Mouse (Mus musculus) CH12.LX (cell line): ENCODE data around the gene Prkab1. TPM values are rescaled to one million over a fixed set of nuclear protein-coding genes. Genes with fewer than 3 reads are reported as not detected.

Experiments used
- DNase-seq: peaks from one replicate; pipeline ENCODE4 v3.0.0-alpha.2; 2013; ENCODE audit errors: extremely low read depth
- H3K27ac ChIP-seq: 2 replicates; pipeline ENCODE4 v1.5.1; 2012; ENCODE audit warnings: low read depth, mild to moderate bottlenecking, control low read depth, moderate library complexity; ENCODE audit not compliant: insufficient read depth
- H3K27me3 ChIP-seq: replicated peaks from 2 replicates; pipeline ENCODE3; 2012; ENCODE audit warnings: inconsistent platforms
- H3K36me3 ChIP-seq, 2 experiments: replicated peaks in 1 of 2; 2 replicates each; pipeline versions ENCODE3 to v1.6.1; 2012; ENCODE audit warnings: inconsistent platforms in 1 of 2, low read length in 1 of 2, mild to moderate bottlenecking in 1 of 2, mixed read lengths in 1 of 2, moderate library complexity in 1 of 2; ENCODE audit not compliant: control insufficient read depth in 1 of 2, insufficient read depth in 1 of 2
- H3K4me1 ChIP-seq, 2 experiments: 2 replicates each; pipeline ENCODE4 v1.6.1; 2012; ENCODE audit warnings: inconsistent platforms in 1 of 2, moderate library complexity in 1 of 2; ENCODE audit not compliant: insufficient read depth in 2 of 2, control insufficient read depth in 1 of 2
- H3K4me2 ChIP-seq: 2 replicates; pipeline ENCODE4 v1.6.1; 2012; ENCODE audit warnings: low read depth, mild to moderate bottlenecking, control low read depth; ENCODE audit not compliant: poor library complexity, insufficient read depth, severe bottlenecking
- H3K4me3 ChIP-seq, 3 experiments: fragments of 150-350 bp in 1 of 3; sonication (generic) in 1 of 3; replicated peaks in 1 of 3; 2 replicates each; pipeline versions ENCODE3 to v1.5.1; 2011 to 2012; ENCODE audit warnings: low read depth in 2 of 3, low read length in 2 of 3, mild to moderate bottlenecking in 2 of 3, moderate library complexity in 2 of 3, control low read depth in 1 of 3, improper control_type of control experiment in 1 of 3, inconsistent platforms in 1 of 3, mixed read lengths in 1 of 3; ENCODE audit not compliant: poor library complexity in 1 of 3
- H3K79me2 ChIP-seq: replicated peaks from 2 replicates; pipeline ENCODE4 v1.6.1; 2012; ENCODE audit warnings: mild to moderate bottlenecking, moderate library complexity; ENCODE audit not compliant: control insufficient read depth, poor library complexity, insufficient read depth, severe bottlenecking; ENCODE audit errors: extremely low read depth
- H3K9ac ChIP-seq: 2 replicates; pipeline ENCODE4 v1.6.1; 2012; ENCODE audit warnings: low read depth, mild to moderate bottlenecking, control low read depth, moderate library complexity; ENCODE audit not compliant: insufficient read depth
- H3K9me3 ChIP-seq: replicated peaks from 2 replicates; pipeline ENCODE3; 2012; ENCODE audit warnings: low read length, inconsistent platforms, mixed read lengths
- BHLHE40 ChIP-seq: IDR thresholded peaks from 2 replicates; pipeline ENCODE4 v1.6.1; 2011; ENCODE audit warnings: mild to moderate bottlenecking, low read depth, low read length, improper control_type of control experiment
- CHD1 ChIP-seq: IDR thresholded peaks from 2 replicates; pipeline ENCODE4 v1.6.1; 2012; ENCODE audit warnings: low read depth, low read length, improper control_type of control experiment, inconsistent platforms
- E2F4 ChIP-seq: IDR thresholded peaks from 2 replicates; pipeline ENCODE4 v1.6.1; 2011; ENCODE audit warnings: low read depth, low read length, improper control_type of control experiment; ENCODE audit not compliant: insufficient replicate concordance
- EP300 ChIP-seq: IDR thresholded peaks from 2 replicates; pipeline ENCODE4 v1.6.1; 2011; ENCODE audit warnings: low read length, improper control_type of control experiment
- ETS1 ChIP-seq: conservative IDR thresholded peaks from 2 replicates; pipeline ENCODE4 v1.6.1; 2012; ENCODE audit warnings: low read depth, mild to moderate bottlenecking, inconsistent platforms, low read length, improper control_type of control experiment, moderate library complexity
- HCFC1 ChIP-seq: IDR thresholded peaks from 2 replicates; pipeline ENCODE4 v1.6.1; 2012; ENCODE audit warnings: low read depth, mild to moderate bottlenecking, inconsistent platforms, low read length, improper control_type of control experiment
- JUN ChIP-seq: IDR thresholded peaks from 2 replicates; pipeline ENCODE4 v1.6.1; 2011; ENCODE audit warnings: low read depth, mild to moderate bottlenecking, low read length, improper control_type of control experiment, moderate library complexity; ENCODE audit not compliant: insufficient read depth
- JUND ChIP-seq: conservative IDR thresholded peaks from 2 replicates; pipeline ENCODE4 v1.6.1; 2011; ENCODE audit warnings: low read depth, low read length, improper control_type of control experiment
- MAX ChIP-seq: IDR thresholded peaks from 2 replicates; pipeline ENCODE4 v1.6.1; 2011; ENCODE audit warnings: low read length, improper control_type of control experiment
- MAZ ChIP-seq: IDR thresholded peaks from 2 replicates; pipeline ENCODE4 v1.6.1; 2012; ENCODE audit warnings: low read depth, mild to moderate bottlenecking, inconsistent platforms, low read length, improper control_type of control experiment, moderate library complexity
- MXI1 ChIP-seq: IDR thresholded peaks from 2 replicates; pipeline ENCODE4 v1.6.1; 2011; ENCODE audit warnings: mild to moderate bottlenecking, low read depth, low read length, improper control_type of control experiment
- NELFE ChIP-seq: IDR thresholded peaks from 2 replicates; pipeline ENCODE4 v1.6.1; 2011; ENCODE audit warnings: low read depth, low read length, improper control_type of control experiment
- NRF1 ChIP-seq: IDR thresholded peaks from 2 replicates; pipeline ENCODE4 v1.6.1; 2014; ENCODE audit warnings: low read depth, mild to moderate bottlenecking, inconsistent platforms, low read length, improper control_type of control experiment, moderate library complexity
- PAX5 ChIP-seq: IDR thresholded peaks from 2 replicates; pipeline ENCODE4 v1.6.1; 2012; ENCODE audit warnings: low read length, inconsistent platforms, mixed read lengths
- SMC3 ChIP-seq: IDR thresholded peaks from 2 replicates; pipeline ENCODE4 v1.6.1; 2011; ENCODE audit warnings: low read depth, low read length, improper control_type of control experiment
- TBP ChIP-seq: conservative IDR thresholded peaks from 2 replicates; pipeline ENCODE4 v1.6.1; 2011; ENCODE audit warnings: low read depth, low read length, improper control_type of control experiment
- TCF12 ChIP-seq: IDR thresholded peaks from 2 replicates; pipeline ENCODE4 v1.6.1; 2014; ENCODE audit warnings: low read depth, mild to moderate bottlenecking, inconsistent platforms, low read length, improper control_type of control experiment
- USF1 ChIP-seq: IDR thresholded peaks from 2 replicates; pipeline ENCODE4 v1.6.1; 2014; ENCODE audit warnings: low read depth, mild to moderate bottlenecking, inconsistent platforms, low read length, improper control_type of control experiment
- ZMIZ1 ChIP-seq: IDR thresholded peaks from 2 replicates; pipeline ENCODE4 v1.6.1; 2012; ENCODE audit warnings: low read depth, mild to moderate bottlenecking, inconsistent platforms, low read length, improper control_type of control experiment
- dilution Hi-C: fragments of 300-500 bp; cut with MboI; formaldehyde crosslinking; loops from 2 replicates; pipeline ENCODE4 v1.14.3; 2020; ENCODE audit warnings: low sequenced_read_pairs; ENCODE audit not compliant: extremely low pct_unique_long_range_greater_than_20kb, extremely low pct_ligation_motif_present
- in situ Hi-C: fragments of 300-500 bp; cut with MboI; formaldehyde crosslinking; loops from 3 replicates; pipeline ENCODE4 v1.14.3; 2019; ENCODE audit warnings: low sequenced_read_pairs, low pct_ligation_motif_present, low pct_unique_long_range_greater_than_20kb, mixed read lengths
- polyA plus RNA-seq: library from polyadenylated mRNA; unstranded; fragments of >175 nt; gene quantifications from 2 replicates; pipeline ENCODE4 v1.2.1, GENCODE M21; 2012; ENCODE audit warnings: low read depth; ENCODE audit not compliant: insufficient read length
- total RNA-seq, 2 experiments: library from RNA; depleted of rRNA; stranded (reverse); fragments of 300-350 nt in 1 of 2; fragments of >200 nt in 1 of 2; gene quantifications; 2 replicates each; pipeline ENCODE4 v1.2.3; 2012 to 2014

Gene Prkab1
- total and polyA plus RNA-seq, 3 experiments: 20.1 to 26.8 (median 24.1) TPM

GRCm38 (mm10) chr5:116016542-116016941 lies 7.8 kb downstream of the Prkab1 start:
- dilution Hi-C loops (no loop called here), in situ Hi-C loops (no loop called here)
- no peak overlapping the region for H3K4me2 ChIP-seq
- 0 out of 2 replicates have a peak, but pooled peaks cover 3% of the 10 kb centered on the region for H3K79me2 ChIP-seq
- TF ChIP-seq NRF1 (no peak), JUN (no peak), SMC3 (no peak), MXI1 (no peak), PAX5 (no peak), EP300 (no peak), HCFC1 (no peak)
- H3K4me3 ChIP-seq: no peak overlapping the region
- no peak overlapping the region for H3K9ac ChIP-seq
- H3K27ac ChIP-seq: no peak overlapping the region
- H3K4me1 ChIP-seq: peaks cover 2 to 17% of the 10 kb centered on the region in 2 experiments; a peak in 3 of 4 replicates
- H3K36me3 ChIP-seq: peaks cover 75 to 85% of the 10 kb centered on the region in 2 experiments
- H3K27me3 ChIP-seq: no peaks in the 10 kb centered on the region
- no peaks in the 10 kb centered on the region for H3K9me3 ChIP-seq
- no peak for DNase-seq

GRCm38 (mm10) chr5:116014237-116014636 lies 10.1 kb downstream of the Prkab1 start:
- Histone ChIP-seq H3K4me1 (peaks cover 11 to 36% of the 10 kb centered on the region in 2 experiments; a peak in 3 of 4 replicates), H3K36me3 (peaks cover 54 to 64% of the 10 kb centered on the region in 2 experiments), H3K4me3 (no peak overlapping the region), H3K9me3 (no peaks in the 10 kb centered on the region), H3K27me3 (no peaks in the 10 kb centered on the region), H3K9ac (no peak overlapping the region), H3K4me2 (no peak overlapping the region), H3K27ac (no peak overlapping the region), H3K79me2 (no peaks in the 10 kb centered on the region)
- no peak for DNase-seq
- dilution Hi-C loops (no loop called here), in situ Hi-C loops (no loop called here)
- no peak for TF ChIP-seq MAZ
- TF ChIP-seq ETS1: no peak
- TF ChIP-seq BHLHE40: no peak

- Histone ChIP-seq H3K27ac (no peak overlapping the region), H3K4me1 (peaks cover 13 to 40% of the 10 kb centered on the region in 2 experiments; a peak in 3 of 4 replicates), H3K79me2 (no peaks in the 10 kb centered on the region), H3K36me3 (peaks cover 50 to 59% of the 10 kb centered on the region in 2 experiments), H3K9me3 (no peaks in the 10 kb centered on the region), H3K9ac (no peak overlapping the region), H3K4me3 (no peak overlapping the region), H3K4me2 (no peak overlapping the region), H3K27me3 (no peaks in the 10 kb centered on the region)
- dilution Hi-C loops: no loop called here
- TF ChIP-seq MAX (no peak), ZMIZ1 (no peak), USF1 (no peak), CHD1 (no peak), JUND (no peak), TBP (no peak), NELFE (no peak), E2F4 (no peak), TCF12 (no peak)
- DNase-seq: no peak
- in situ Hi-C loops: no loop called here
Observed at GRCm38 (mm10) chr5:116013821-116014220, 10.5 kb downstream of the Prkab1 start.
